Mouse (Mus musculus) lung, postnatal 0 days (tissue): ENCODE results near the gene Sco2. TPM values are rescaled to one million over a fixed set of nuclear protein-coding genes. Genes with fewer than 3 reads are reported as not detected.

Experiments
- ATAC-seq: fragments of 200-750 bp; cut with Nextera tagmentation; 2 replicates; pipeline ENCODE4 v1.8.0; 2017; ENCODE audit warnings: moderate library complexity
- DNase-seq: peaks from one replicate; pipeline ENCODE4 v3.0.0-alpha.2; 2016; ENCODE audit warnings: low spot score
- H3K27ac ChIP-seq: fragments of 300-500 bp; sonication (generic); 2 replicates; pipeline ENCODE4 v1.5.1; 2014; ENCODE audit warnings: antibody characterized with exemption, mild to moderate bottlenecking, low read length, mixed read lengths
- H3K27me3 ChIP-seq: fragments of 300-500 bp; sonication (generic); replicated peaks from 2 replicates; pipeline ENCODE4 v1.6.1; 2014; ENCODE audit warnings: low read length, mixed read lengths; ENCODE audit not compliant: insufficient read depth
- H3K36me3 ChIP-seq: fragments of 300-500 bp; sonication (generic); 2 replicates; pipeline ENCODE4 v1.6.1; 2014; ENCODE audit warnings: low read length, mixed read lengths; ENCODE audit not compliant: insufficient read depth
- H3K4me1 ChIP-seq: fragments of 300-500 bp; sonication (generic); 2 replicates; pipeline ENCODE4 v1.6.1; 2014; ENCODE audit warnings: antibody characterized with exemption, low read depth, low read length, mixed read lengths; ENCODE audit not compliant: insufficient read depth
- H3K4me2 ChIP-seq: fragments of 300-500 bp; sonication (generic); replicated peaks from 2 replicates; pipeline ENCODE4 v1.6.1; 2014; ENCODE audit warnings: low read depth, mild to moderate bottlenecking, low read length, moderate library complexity, mixed read lengths
- H3K4me3 ChIP-seq: fragments of 300-500 bp; sonication (generic); 2 replicates; pipeline ENCODE4 v1.5.1; 2014; ENCODE audit warnings: low read depth, low read length
- H3K9ac ChIP-seq: fragments of 300-500 bp; sonication (generic); replicated peaks from 2 replicates; pipeline ENCODE4 v1.6.1; 2014; ENCODE audit warnings: low read depth, mild to moderate bottlenecking
- H3K9me3 ChIP-seq: fragments of 300-500 bp; sonication (generic); 2 replicates; pipeline ENCODE4 v1.6.1; 2016; ENCODE audit warnings: low read length, mixed read lengths
- CTCF ChIP-seq: IDR thresholded peaks from 2 replicates; pipeline ENCODE4 v1.5.1; 2016; ENCODE audit warnings: antibody characterized with exemption, mild to moderate bottlenecking
- EP300 ChIP-seq: IDR thresholded peaks from 2 replicates; pipeline ENCODE4 v1.6.1; 2016; ENCODE audit warnings: antibody characterized with exemption, mild to moderate bottlenecking, control low read depth
- WGBS: fragments of 180-500 bp; shearing (Covaris S2); extraction: QIAGEN DNeasy Blood & Tissue Kit; methylation state at CpG from one replicate; pipeline ENCODE4 v1.1.7; 2014; 5-methylcytosine and 5-hydroxymethylcytosine counted together
- polyA plus RNA-seq: library from polyadenylated mRNA; unstranded; fragments of >200 nt; fragmentation: Nextera tagmentation; extraction: Ambion mirVana; gene quantifications from 2 replicates; pipeline ENCODE4 v1.2.1, GENCODE M21; 2015

The Sco2 gene
- polyA plus RNA-seq, 1 experiment from 2014 or later: 8.7 TPM

DNA sequence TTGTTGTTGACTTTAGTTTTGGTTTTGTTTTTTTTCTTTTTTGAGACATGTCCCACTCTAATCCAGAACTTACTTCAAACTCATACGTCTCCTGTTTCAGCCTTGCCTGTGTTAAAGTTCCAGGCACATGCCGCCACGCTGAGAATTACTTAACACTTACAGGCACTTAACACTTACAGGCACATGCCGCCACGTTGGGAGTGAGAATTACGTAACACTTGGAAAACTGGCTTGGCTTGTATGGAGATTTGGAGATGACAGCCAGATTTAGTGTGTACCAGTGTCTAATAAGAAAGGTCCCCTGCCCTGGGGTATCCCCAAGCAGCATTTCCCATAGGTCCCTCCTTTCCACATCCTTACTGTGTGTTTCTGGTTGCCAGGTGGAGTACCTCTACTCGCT lies 10.6 kb downstream of the Sco2 start:
- ATAC-seq (peak; percentile 79), DNase-seq (peak; percentile 84)
- TF ChIP-seq EP300 (peak; percentile 63; the same call in 1 of the 2 replicates), CTCF (no peak)
- peak overlapping the region; percentile 14; the same call in 1 of the 2 replicates for H3K27ac ChIP-seq
- H3K27me3 ChIP-seq: no peaks in the 10 kb centered on the region
- no peaks in the 10 kb centered on the region; the same call in 1 of the 2 replicates for H3K4me1 ChIP-seq
- H3K4me3 ChIP-seq: no peak overlapping the region
- peaks cover 44% of the 10 kb centered on the region for H3K36me3 ChIP-seq
- no peaks in the 10 kb centered on the region for H3K9me3 ChIP-seq
- no peak overlapping the region for H3K9ac ChIP-seq
- WGBS: 61% methylated on average over 7 of the region's 7 CpGs
- H3K4me2 ChIP-seq: no peak overlapping the region

DNA sequence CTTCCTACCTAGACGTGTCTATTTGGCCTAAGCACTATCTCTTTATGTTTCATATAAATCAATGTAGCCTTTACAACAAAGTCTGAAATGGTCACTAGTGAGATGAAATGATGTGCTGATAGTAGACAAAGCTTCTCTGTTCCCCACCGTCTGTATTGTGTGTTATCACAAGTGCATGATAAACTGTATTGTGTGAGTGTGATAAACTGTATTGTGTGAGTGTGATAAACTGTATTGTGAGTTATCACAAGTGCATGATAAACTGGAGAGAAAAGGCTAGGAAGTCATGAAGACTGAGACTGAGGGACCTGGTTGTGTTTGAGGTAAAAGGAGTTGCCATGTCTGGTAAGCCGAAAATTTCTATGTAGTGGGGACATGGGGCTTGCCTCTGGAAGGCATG lies 14.9 kb downstream of the Sco2 start:
- WGBS: 79% methylated on average over 3 of the region's 3 CpGs
- Histone ChIP-seq H3K27me3 (no peaks in the 10 kb centered on the region), H3K4me2 (no peak overlapping the region), H3K4me1 (peaks cover 5% of the 10 kb centered on the region; the same call in 1 of the 2 replicates), H3K4me3 (no peak overlapping the region), H3K9ac (no peak overlapping the region), H3K36me3 (peaks cover 15% of the 10 kb centered on the region), H3K27ac (no peak overlapping the region), H3K9me3 (no peaks in the 10 kb centered on the region)
- DNase-seq (no peak), ATAC-seq (no peak)
- TF ChIP-seq CTCF: no peak
- no peak for TF ChIP-seq EP300

DNA sequence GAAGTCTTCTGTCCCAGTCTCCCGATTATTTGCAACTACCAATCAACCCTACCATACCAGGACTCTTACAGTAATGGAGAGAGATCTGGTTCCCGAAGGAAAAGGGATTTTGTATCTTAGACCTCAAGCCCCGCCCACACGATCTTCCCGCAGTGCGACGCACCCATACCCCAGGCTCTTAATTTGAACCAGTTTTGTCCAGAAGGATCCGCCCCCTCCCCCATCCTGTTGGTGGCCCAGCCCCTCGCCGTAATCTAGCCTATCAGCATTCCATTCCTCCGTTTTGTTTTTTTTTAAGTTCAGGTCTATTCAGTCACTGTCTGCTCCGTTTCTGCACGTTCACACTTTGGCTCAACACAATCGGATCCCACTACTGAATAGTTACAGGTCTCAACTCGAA lies 17.3 kb downstream of the Sco2 start:
- TF ChIP-seq CTCF: no peak
- TF ChIP-seq EP300: no peak; the same call in 1 of the 2 replicates
- H3K4me2 ChIP-seq: peak overlapping the region; percentile 79
- no peaks in the 10 kb centered on the region for H3K9me3 ChIP-seq
- peaks cover 5% of the 10 kb centered on the region; the same call in 1 of the 2 replicates for H3K4me1 ChIP-seq
- peak overlapping the region; percentile 92 for H3K27ac ChIP-seq
- H3K4me3 ChIP-seq: peak overlapping the region; percentile 84
- H3K27me3 ChIP-seq: no peaks in the 10 kb centered on the region
- DNase-seq (peak; percentile 97), ATAC-seq (peak; percentile 75)
- under 1% methylated on average over 15 of the region's 15 CpGs for WGBS
- peak overlapping the region; percentile 72 for H3K9ac ChIP-seq
- peaks cover 17% of the 10 kb centered on the region; the same call in 1 of the 2 replicates for H3K36me3 ChIP-seq

DNA sequence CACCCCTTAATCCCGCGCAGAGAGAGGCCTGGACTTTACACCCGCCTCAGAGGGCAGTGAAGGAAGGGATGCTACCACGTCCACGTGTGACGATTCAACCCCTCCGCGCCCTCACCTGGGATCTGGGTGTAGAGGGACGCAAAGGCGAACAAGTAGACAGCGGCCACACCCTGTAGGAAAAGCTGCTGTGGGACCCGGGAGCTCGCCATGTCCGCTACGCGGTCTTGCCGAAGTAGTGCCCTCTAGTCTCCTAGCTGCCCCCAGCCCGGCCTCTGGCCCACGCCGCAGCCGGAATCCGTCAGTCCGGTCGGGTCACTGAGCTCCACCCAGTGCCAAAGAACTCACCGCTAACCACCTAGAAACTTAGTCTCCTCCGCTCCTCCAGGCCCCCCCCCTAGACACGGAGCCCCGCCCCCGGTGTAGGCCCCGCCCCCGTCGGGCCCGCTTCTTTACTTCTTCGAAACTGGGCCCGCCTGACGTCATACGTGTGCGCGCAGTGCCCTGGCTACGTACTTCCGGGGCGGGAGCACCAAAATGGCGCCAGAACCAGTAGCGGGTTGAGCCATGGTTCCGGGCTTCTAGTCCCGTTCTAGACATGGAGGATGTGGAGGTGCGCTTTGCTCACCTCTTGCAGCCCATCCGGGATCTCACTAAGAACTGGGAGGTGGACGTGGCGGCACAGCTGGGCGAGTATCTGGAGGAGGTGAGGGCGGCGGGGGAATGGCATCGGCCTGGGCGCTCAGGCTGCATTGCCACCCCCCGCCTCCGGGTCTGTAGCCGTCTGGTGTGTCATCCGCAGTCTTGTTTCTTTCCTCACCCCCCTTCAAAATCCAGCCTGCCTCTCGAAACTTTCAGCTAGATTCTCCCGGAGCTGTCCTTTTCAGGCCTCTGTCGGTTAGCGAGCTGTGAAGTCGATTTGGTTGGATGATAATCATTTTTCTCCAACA lies 18.1 kb downstream of the Sco2 start, which contains the start of the genes Lmf2 and Ncaph2:
Gene Lmf2, minus strand, starts transcription at position 419 of the 947 bp plus-strand sequence.
Gene Ncaph2, plus strand, starts transcription at position 479 of the 947 bp plus-strand sequence.
- peak; percentile 97 for DNase-seq
- Histone ChIP-seq H3K4me1 (peaks cover 5% of the 10 kb centered on the region; the same call in 1 of the 2 replicates), H3K27me3 (no peaks in the 10 kb centered on the region), H3K36me3 (peaks cover 16% of the 10 kb centered on the region; the same call in 1 of the 2 replicates), H3K4me2 (peak within 1 kb of the TSS; percentile 79), H3K9me3 (no peaks in the 10 kb centered on the region), H3K9ac (peak within 1 kb of the TSS; percentile 72), H3K27ac (peak within 1 kb of the TSS; percentile 92), H3K4me3 (peak within 1 kb of the TSS; percentile 84)
- WGBS: under 1% methylated on average over 62 of the region's 64 CpGs
- peak; percentile 95 for ATAC-seq
- TF ChIP-seq EP300 (no peak), CTCF (0 out of 2 replicates have a peak, but pooled peaks have one; percentile 2)

DNA sequence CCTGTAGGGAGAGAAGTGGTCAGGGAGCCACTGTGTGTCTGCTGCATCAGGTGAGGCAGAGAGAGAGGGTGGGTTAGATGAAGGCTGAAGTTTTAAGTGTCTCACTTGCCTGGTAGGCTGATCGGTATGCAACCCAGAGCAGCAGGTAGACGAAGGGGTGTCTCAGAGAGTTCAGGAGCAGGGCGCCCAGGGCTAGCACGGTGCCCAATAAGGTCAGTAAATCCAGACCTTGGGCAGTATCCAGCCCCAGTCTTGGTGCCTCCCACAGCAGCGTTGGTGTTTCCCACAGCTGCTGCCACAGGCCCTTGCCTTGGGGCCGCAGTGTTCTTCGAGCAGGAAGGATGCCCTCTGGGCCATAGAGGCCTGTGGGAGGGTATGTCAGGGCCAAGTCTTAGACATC lies 19.2 kb downstream of the Sco2 start:
- peak overlapping the region; percentile 72 for H3K9ac ChIP-seq
- peak overlapping the region; percentile 71 for H3K4me2 ChIP-seq
- H3K27me3 ChIP-seq: no peaks in the 10 kb centered on the region
- TF ChIP-seq CTCF: no peak
- no peak for TF ChIP-seq EP300
- DNase-seq (no peak), ATAC-seq (no peak)
- no peaks in the 10 kb centered on the region for H3K9me3 ChIP-seq
- peak overlapping the region; percentile 84; the same call in 1 of the 2 replicates for H3K4me3 ChIP-seq
- 73% methylated on average over 7 of the region's 7 CpGs for WGBS
- H3K27ac ChIP-seq: peak overlapping the region; percentile 78; the same call in 1 of the 2 replicates
- peaks cover 5% of the 10 kb centered on the region; the same call in 1 of the 2 replicates for H3K4me1 ChIP-seq
- H3K36me3 ChIP-seq: peaks cover 16% of the 10 kb centered on the region

DNA sequence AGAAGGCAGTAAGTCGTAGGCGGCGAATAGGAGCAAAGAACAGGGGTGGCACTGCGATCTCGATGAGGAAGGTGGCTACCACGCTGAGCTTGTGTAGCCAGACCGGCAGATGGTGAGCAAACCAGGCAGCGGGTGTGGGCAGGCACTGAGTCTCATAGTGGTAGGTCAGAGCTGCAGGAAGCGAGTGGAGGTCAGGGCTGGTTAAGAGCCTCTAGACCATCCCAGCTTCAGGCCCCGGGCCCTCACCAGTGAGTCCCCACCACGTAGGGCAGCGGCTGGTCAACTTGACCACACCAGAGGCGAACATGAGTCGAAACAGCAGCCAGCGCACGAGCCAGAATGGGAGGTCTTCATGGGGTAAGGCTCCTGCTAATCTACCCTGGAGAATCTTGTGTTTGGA lies 19.8 kb downstream of the Sco2 start:
- TF ChIP-seq EP300 (no peak), CTCF (no peak)
- DNase-seq (no peak), ATAC-seq (no peak)
- H3K4me1 ChIP-seq: peaks cover 5% of the 10 kb centered on the region; the same call in 1 of the 2 replicates
- no peaks in the 10 kb centered on the region for H3K9me3 ChIP-seq
- H3K27me3 ChIP-seq: no peaks in the 10 kb centered on the region
- peaks cover 16% of the 10 kb centered on the region for H3K36me3 ChIP-seq
- no peak overlapping the region for H3K4me2 ChIP-seq
- no peak overlapping the region for H3K4me3 ChIP-seq
- no peak overlapping the region; the same call in 1 of the 2 replicates for H3K9ac ChIP-seq
- no peak overlapping the region for H3K27ac ChIP-seq
- 92% methylated on average over 16 of the region's 16 CpGs for WGBS
